Mouse (Mus musculus) cerebellum, adult (tissue): ENCODE measurements around the gene Pim2.
A peak's percentile ranks its signal among the peaks of the same experiment; 100 is the strongest.
"Not testable (repeated sequence)": the region's sequence is repeated elsewhere in the genome, so short reads cannot be mapped to it uniquely, and the experiment has no call there.

Experiments used
- ATAC-seq: cut with Nextera tagmentation; 2 replicates; pipeline ENCODE4 v1.9.2; 2017; ENCODE audit warnings: mild to moderate bottlenecking, moderate library complexity, mixed read lengths; ENCODE audit not compliant: insufficient number of reproducible peaks, low FRiP score, low TSS enrichment

Gene Pim2

DNA sequence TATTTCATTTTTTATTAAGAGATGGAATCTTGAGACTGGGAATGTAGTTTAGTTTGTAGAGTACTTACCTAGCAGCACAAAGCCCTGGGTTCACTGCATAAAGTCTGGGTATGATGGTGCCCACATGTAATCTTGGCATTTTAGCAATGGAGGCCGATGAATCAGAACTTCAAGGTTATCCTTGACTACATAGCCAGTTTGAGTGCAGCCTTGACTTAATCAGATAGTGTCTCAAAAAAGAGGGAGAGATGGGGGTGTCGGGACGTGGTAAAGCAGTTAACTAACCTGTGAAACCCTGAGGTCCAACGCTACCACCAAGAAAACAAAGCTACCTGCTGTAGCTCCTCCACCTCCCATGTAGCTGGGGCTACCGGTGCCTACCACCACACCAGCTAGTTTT lies 26.4 kb downstream of the Pim2 start:
- ATAC-seq = no peak

- no peak for ATAC-seq
These were observed 29.7 kb downstream of the Pim2 start, which contains the start of gene Gm10491 for GRCm38 (mm10) chrX:7907735-7908134. Gene Gm10491 (minus strand): TSS chrX:7907835.

GRCm38 (mm10) chrX:7909242-7909641 lies 31.2 kb downstream of the Pim2 start, which contains the start of gene Gm10490:
Gene Gm10490 (plus strand): TSS chrX:7909542.
- not testable (repeated sequence) for ATAC-seq

DNA sequence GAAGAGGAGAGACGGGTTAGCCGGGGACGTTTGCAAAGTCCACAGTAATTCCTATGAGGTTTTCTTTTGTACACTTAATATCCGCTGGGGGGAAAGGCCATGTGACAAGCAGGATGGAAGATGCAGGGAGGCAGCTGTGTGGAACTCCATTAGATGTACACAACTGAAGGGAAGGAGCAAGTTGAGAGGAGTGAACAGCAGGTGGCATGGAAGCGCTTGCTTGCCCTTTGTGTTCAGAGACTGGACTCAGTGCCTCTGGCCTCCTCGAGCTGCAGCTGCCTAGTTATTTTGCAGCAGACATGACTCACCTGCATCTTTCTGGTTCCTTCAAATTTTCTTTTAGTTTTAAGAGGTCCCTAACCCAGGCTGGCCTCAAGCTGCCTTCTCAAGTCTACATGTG lies 32.4 kb downstream of the Pim2 start:
- ATAC-seq = no peak

GRCm38 (mm10) chrX:7915669-7916068 lies 37.6 kb downstream of the Pim2 start:
- not testable (repeated sequence) for ATAC-seq

- ATAC-seq = not testable (repeated sequence)
These were observed 39.9 kb downstream of the Pim2 start for GRCm38 (mm10) chrX:7917960-7918359.

GRCm38 (mm10) chrX:7919601-7920383 lies 41.7 kb downstream of the Pim2 start, which contains the start of gene Pcsk1n:
Gene Pcsk1n (plus strand): TSS chrX:7919822.
- ATAC-seq = peak; percentile 66

DNA sequence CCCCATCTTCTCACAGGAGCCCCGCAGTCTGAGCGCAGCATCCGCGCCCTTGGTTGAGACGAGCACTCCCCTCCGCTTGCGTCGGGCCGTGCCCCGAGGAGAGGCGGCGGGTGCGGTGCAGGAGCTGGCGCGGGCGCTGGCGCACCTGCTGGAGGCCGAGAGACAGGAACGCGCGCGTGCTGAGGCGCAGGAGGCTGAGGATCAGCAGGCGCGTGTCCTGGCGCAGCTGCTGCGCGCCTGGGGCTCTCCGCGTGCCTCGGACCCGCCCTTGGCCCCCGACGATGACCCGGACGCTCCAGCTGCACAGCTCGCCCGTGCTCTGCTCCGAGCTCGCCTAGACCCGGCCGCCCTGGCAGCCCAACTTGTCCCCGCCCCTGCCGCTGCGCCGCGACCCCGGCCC lies 44.0 kb downstream of the Pim2 start:
- no peak for ATAC-seq

DNA sequence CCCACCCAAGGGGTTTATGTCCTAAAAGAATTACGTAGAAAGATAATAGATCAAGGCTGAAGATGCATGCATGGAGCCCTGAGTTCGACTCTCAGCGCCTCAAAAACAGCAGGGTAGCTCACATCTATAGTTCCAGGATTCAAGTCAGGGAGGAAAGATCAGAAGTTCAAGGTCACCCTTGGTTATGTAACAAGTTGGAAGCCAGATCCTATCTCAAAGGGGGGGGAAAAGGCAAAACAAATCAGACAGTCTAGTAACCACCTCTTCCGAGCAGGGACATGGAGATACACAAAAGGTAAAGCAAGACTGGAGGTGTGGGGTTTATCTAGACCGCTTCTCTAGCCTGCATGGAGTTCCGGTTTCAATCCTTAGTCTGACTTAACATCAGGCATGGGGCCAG lies 48.2 kb downstream of the Pim2 start:
- ATAC-seq = no peak

DNA sequence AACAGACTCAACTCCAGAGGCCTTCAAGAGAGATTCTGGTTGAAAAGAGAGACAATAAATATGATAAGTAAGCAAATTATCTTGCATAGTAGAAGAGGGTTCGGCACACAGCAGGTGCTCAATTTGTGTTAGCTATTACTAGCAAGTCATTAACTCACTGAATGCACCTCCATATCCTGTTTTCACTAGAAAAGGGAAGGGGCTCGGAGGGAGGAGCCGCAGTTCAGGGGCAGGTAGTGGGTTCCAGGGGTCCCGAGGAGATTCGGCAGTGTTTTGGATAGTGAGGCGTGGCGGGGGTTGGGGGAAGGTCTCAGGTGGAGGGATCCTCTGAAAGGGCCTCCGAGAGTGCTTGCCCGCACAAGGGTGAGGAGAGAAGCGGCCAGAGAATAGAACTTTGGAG lies 49.1 kb downstream of the Pim2 start:
- ATAC-seq = no peak

GRCm38 (mm10) chrX:7928270-7928790 lies 50.3 kb downstream of the Pim2 start, which contains the start of gene Eras:
Gene Eras (minus strand): TSS chrX:7928607.
- no peak for ATAC-seq
